Mouse (Mus musculus): ENCODE measurements around the gene C5ar1. TPM values are rescaled to one million over a fixed set of nuclear protein-coding genes. Genes with fewer than 3 reads are reported as not detected.

Gene C5ar1
- polyA plus RNA-seq, 1 experiment: not detected

- TF ChIP-seq EP300 (IDR thresholded peaks at IDR 0.05; ENCODE audit: insufficient read depth, low read depth, low read length) (no peak), CTCF (IDR thresholded peaks at IDR 0.05; ENCODE audit: low read depth, low read length) (no peak), POLR2A (IDR thresholded peaks at IDR 0.05; ENCODE audit: insufficient read depth, low read length) (no peak)
- H3K9ac ChIP-seq (ENCODE audit: low read depth, poor library complexity, severe bottlenecking): no peak overlapping the region
- H3K27me3 ChIP-seq (ENCODE audit: control insufficient read depth, insufficient read depth, low read length, poor library complexity, severe bottlenecking): no peaks in the 10 kb centered on the region
Measured at GRCm38 (mm10) chr7:16282334-16282733, 23.0 kb upstream of the C5ar1 start.

GRCm38 (mm10) chr7:16280721-16281120, 21.4 kb upstream of the C5ar1 start:
- Histone ChIP-seq H3K27me3 (ENCODE audit: control insufficient read depth, insufficient read depth, low read length, poor library complexity, severe bottlenecking) (no peaks in the 10 kb centered on the region), H3K27ac (ENCODE audit: insufficient read depth, low read length) (no peak overlapping the region), H3K9me3 (replicated peaks; ENCODE audit: control insufficient read depth, insufficient read depth, low read length, poor library complexity, severe bottlenecking) (no peaks in the 10 kb centered on the region), H3K9ac (ENCODE audit: low read depth, poor library complexity, severe bottlenecking) (0 out of 2 replicates have a peak overlapping the region, but pooled peaks have one; percentile 15), H3K4me3 (ENCODE audit: low read depth, low read length) (no peak overlapping the region), H3K4me1 (ENCODE audit: control insufficient read depth, insufficient read depth, low read length) (peaks cover 2% of the 10 kb centered on the region), H3K36me3 (ENCODE audit: control insufficient read depth, insufficient read depth, low read length, poor library complexity, severe bottlenecking) (peaks cover 17% of the 10 kb centered on the region)
- TF ChIP-seq CTCF (IDR thresholded peaks at IDR 0.05; ENCODE audit: low read depth, low read length): no peak
- no peak for TF ChIP-seq EP300 (IDR thresholded peaks at IDR 0.05; ENCODE audit: insufficient read depth, low read depth, low read length)
- TF ChIP-seq POLR2A (IDR thresholded peaks at IDR 0.05; ENCODE audit: insufficient read depth, low read length): no peak

More at GRCm38 (mm10) chr7:16282334-16282733, 23.0 kb upstream of the C5ar1 start:
- Histone ChIP-seq H3K4me3 (ENCODE audit: low read depth, low read length) (no peak overlapping the region), H3K36me3 (ENCODE audit: control insufficient read depth, insufficient read depth, low read length, poor library complexity, severe bottlenecking) (peaks cover 14% of the 10 kb centered on the region), H3K27ac (ENCODE audit: insufficient read depth, low read length) (no peak overlapping the region), H3K9me3 (replicated peaks; ENCODE audit: control insufficient read depth, insufficient read depth, low read length, poor library complexity, severe bottlenecking) (no peaks in the 10 kb centered on the region), H3K4me1 (ENCODE audit: control insufficient read depth, insufficient read depth, low read length) (peaks cover 2% of the 10 kb centered on the region)

GRCm38 (mm10) chr7:16274922-16275890, 15.9 kb upstream of the C5ar1 start:
- Histone ChIP-seq H3K4me3 (ENCODE audit: low read depth, low read length) (no peak overlapping the region), H3K27ac (ENCODE audit: insufficient read depth, low read length) (no peak overlapping the region), H3K36me3 (ENCODE audit: control insufficient read depth, insufficient read depth, low read length, poor library complexity, severe bottlenecking) (0 out of 2 replicates have a peak, but pooled peaks cover 3% of the 10 kb centered on the region), H3K4me1 (ENCODE audit: control insufficient read depth, insufficient read depth, low read length) (no peaks in the 10 kb centered on the region), H3K9me3 (replicated peaks; ENCODE audit: control insufficient read depth, insufficient read depth, low read length, poor library complexity, severe bottlenecking) (no peaks in the 10 kb centered on the region), H3K27me3 (ENCODE audit: control insufficient read depth, insufficient read depth, low read length, poor library complexity, severe bottlenecking) (no peaks in the 10 kb centered on the region), H3K9ac (ENCODE audit: low read depth, poor library complexity, severe bottlenecking) (no peak overlapping the region)
- TF ChIP-seq EP300 (IDR thresholded peaks at IDR 0.05; ENCODE audit: insufficient read depth, low read depth, low read length) (no peak), CTCF (IDR thresholded peaks at IDR 0.05; ENCODE audit: low read depth, low read length) (no peak), POLR2A (IDR thresholded peaks at IDR 0.05; ENCODE audit: insufficient read depth, low read length) (no peak)

- Histone ChIP-seq H3K36me3 (ENCODE audit: control insufficient read depth, insufficient read depth, low read length, poor library complexity, severe bottlenecking) (0 out of 2 replicates have a peak, but pooled peaks cover 3% of the 10 kb centered on the region), H3K27ac (ENCODE audit: insufficient read depth, low read length) (no peak overlapping the region), H3K9me3 (replicated peaks; ENCODE audit: control insufficient read depth, insufficient read depth, low read length, poor library complexity, severe bottlenecking) (no peaks in the 10 kb centered on the region), H3K4me1 (ENCODE audit: control insufficient read depth, insufficient read depth, low read length) (no peaks in the 10 kb centered on the region), H3K4me3 (ENCODE audit: low read depth, low read length) (peak overlapping the region; percentile 86), H3K9ac (ENCODE audit: low read depth, poor library complexity, severe bottlenecking) (peak overlapping the region; percentile 0; the same call in 1 of the 2 replicates), H3K27me3 (ENCODE audit: control insufficient read depth, insufficient read depth, low read length, poor library complexity, severe bottlenecking) (no peaks in the 10 kb centered on the region)
- TF ChIP-seq POLR2A (IDR thresholded peaks at IDR 0.05; ENCODE audit: insufficient read depth, low read length): peak; percentile 76
- TF ChIP-seq CTCF (IDR thresholded peaks at IDR 0.05; ENCODE audit: low read depth, low read length): no peak
- TF ChIP-seq EP300 (IDR thresholded peaks at IDR 0.05; ENCODE audit: insufficient read depth, low read depth, low read length): no peak
Measured at GRCm38 (mm10) chr7:16273766-16274140, 14.4 kb upstream of the C5ar1 start.

- Histone ChIP-seq H3K36me3 (ENCODE audit: control insufficient read depth, insufficient read depth, low read length, poor library complexity, severe bottlenecking) (0 out of 2 replicates have a peak, but pooled peaks cover 3% of the 10 kb centered on the region), H3K9me3 (replicated peaks; ENCODE audit: control insufficient read depth, insufficient read depth, low read length, poor library complexity, severe bottlenecking) (no peaks in the 10 kb centered on the region), H3K9ac (ENCODE audit: low read depth, poor library complexity, severe bottlenecking) (peak within 1 kb of the TSS; percentile 61), H3K4me1 (ENCODE audit: control insufficient read depth, insufficient read depth, low read length) (no peaks in the 10 kb centered on the region), H3K4me3 (ENCODE audit: low read depth, low read length) (peak within 1 kb of the TSS; percentile 86), H3K27me3 (ENCODE audit: control insufficient read depth, insufficient read depth, low read length, poor library complexity, severe bottlenecking) (no peaks in the 10 kb centered on the region), H3K27ac (ENCODE audit: insufficient read depth, low read length) (0 out of 2 replicates have a peak within 1 kb of the TSS, but pooled peaks have one; percentile 30)
- TF ChIP-seq EP300 (IDR thresholded peaks at IDR 0.05; ENCODE audit: insufficient read depth, low read depth, low read length) (no peak), CTCF (IDR thresholded peaks at IDR 0.05; ENCODE audit: low read depth, low read length) (no peak), POLR2A (IDR thresholded peaks at IDR 0.05; ENCODE audit: insufficient read depth, low read length) (no peak)
Measured at GRCm38 (mm10) chr7:16273081-16273765, 13.9 kb upstream of the C5ar1 start, which contains the start of gene Inafm1. TSS of gene Inafm1 (minus strand) at chr7:16273617.

Measured in ES-Bruce4 (cell line).